Mouse (Mus musculus) frontal cortex, postnatal 25 days (tissue): ENCODE measurements around the gene Polr2g.

ENCODE experiments used
- DNase-seq, 2 experiments: peaks; one replicate each; pipeline ENCODE4 v3.0.0; 2022; ENCODE audit warnings: low spot score in 2 of 2

Polr2g gene

GRCm38 (mm10) chr19:8818301-8818798 is 20.0 kb upstream of the Polr2g start:
- no peak for DNase-seq

GRCm38 (mm10) chr19:8817001-8817400 is 18.6 kb upstream of the Polr2g start:
- no peak for DNase-seq

- no peak for DNase-seq
These were observed 17.4 kb upstream of the Polr2g start for GRCm38 (mm10) chr19:8815812-8816211.

- no peak for DNase-seq
These were observed 8.4 kb upstream of the Polr2g start for GRCm38 (mm10) chr19:8806810-8807209.

- no peak for DNase-seq
These were observed 5.7 kb upstream of the Polr2g start for GRCm38 (mm10) chr19:8803879-8804660.

GRCm38 (mm10) chr19:8803204-8803780 is 4.9 kb upstream of the Polr2g start:
- DNase-seq, result no peak

- peak; percentile 87 to 91 for DNase-seq
These were observed 3.9 kb upstream of the Polr2g start, which contains the start of gene Zbtb3 for GRCm38 (mm10) chr19:8802130-8802821. Zbtb3 (plus strand) TSS chr19:8802555.

GRCm38 (mm10) chr19:8798947-8799315 is 554 bp upstream of the Polr2g start:
- DNase-seq, result no peak

GRCm38 (mm10) chr19:8790171-8790570 is 8.2 kb downstream of the Polr2g start:
- no peak for DNase-seq

GRCm38 (mm10) chr19:8789171-8789570 is 9.2 kb downstream of the Polr2g start:
- DNase-seq, result no peak

GRCm38 (mm10) chr19:8788521-8788920 is 9.9 kb downstream of the Polr2g start:
- no peak for DNase-seq

- peak; percentile 84 for DNase-seq
These were observed 12.2 kb downstream of the Polr2g start, which contains the start of gene Taf6l for GRCm38 (mm10) chr19:8786008-8786781. Taf6l (minus strand) TSS chr19:8786417.

GRCm38 (mm10) chr19:8774951-8775421 is 23.4 kb downstream of the Polr2g start:
- DNase-seq, result no peak

- DNase-seq, result peak; percentile 95 to 96
These were observed 24.1 kb downstream of the Polr2g start, which contains the start of gene Tmem179b for GRCm38 (mm10) chr19:8774086-8774835. Tmem179b (minus strand) TSS chr19:8774467.

GRCm38 (mm10) chr19:8773409-8773808 is 25.0 kb downstream of the Polr2g start:
- no peak for DNase-seq

- no peak for DNase-seq
These were observed 25.4 kb downstream of the Polr2g start for GRCm38 (mm10) chr19:8772996-8773395.

- DNase-seq, result peak; percentile 59 to 73
These were observed 27.7 kb downstream of the Polr2g start, which contains the start of gene Tmem223 for GRCm38 (mm10) chr19:8770567-8771270. Tmem223 (plus strand) TSS chr19:8770996.

- no peak for DNase-seq
These were observed 32.8 kb downstream of the Polr2g start for GRCm38 (mm10) chr19:8765562-8765961.

GRCm38 (mm10) chr19:8763276-8763675 is 35.1 kb downstream of the Polr2g start:
- DNase-seq, result no peak

GRCm38 (mm10) chr19:8760757-8761156 is 37.6 kb downstream of the Polr2g start:
- no peak for DNase-seq
